Mouse (Mus musculus): ENCODE data around the gene Catsperz. TPM values are rescaled to one million over a fixed set of nuclear protein-coding genes. Genes with fewer than 3 reads are reported as not detected.

Catsperz gene
- polyA plus RNA-seq, 1 experiment from 2014 or later = 2.4 TPM

- Histone ChIP-seq H3K9me3 (ENCODE audit: low read length) (no peaks in the 10 kb centered on the region), H3K9ac (replicated peaks; ENCODE audit: low read depth) (peak overlapping the region; percentile 60), H3K4me1 (ENCODE audit: insufficient read depth, low read depth, low read length) (peaks cover 19% of the 10 kb centered on the region), H3K27me3 (replicated peaks; ENCODE audit: insufficient read depth, low read length) (peaks cover 9% of the 10 kb centered on the region), H3K4me2 (replicated peaks; ENCODE audit: low read depth, low read length) (peak overlapping the region; percentile 94), H3K27ac (ENCODE audit: low read length) (peak overlapping the region; percentile 86), H3K36me3 (ENCODE audit: insufficient read depth, low read length) (no peaks in the 10 kb centered on the region), H3K4me3 (ENCODE audit: low read depth, low read length) (peak overlapping the region; percentile 74)
- 2% methylated on average over 32 of the region's 48 CpGs for WGBS
- peak; percentile 20; the same call in 1 of the 2 replicates for ATAC-seq
- DNase-seq (ENCODE audit: low spot score) = peak; percentile 70
- TF ChIP-seq CTCF (IDR thresholded peaks at IDR 0.05) (peak; percentile 46), EP300 (IDR thresholded peaks at IDR 0.05) (no peak)
Observed at GRCm38 (mm10) chr19:6920741-6921636, 4.2 kb downstream of the Catsperz start.

GRCm38 (mm10) chr19:6919876-6920740 is 5.1 kb downstream of the Catsperz start:
- DNase-seq (ENCODE audit: low spot score) (peak; percentile 67), ATAC-seq (no peak)
- Histone ChIP-seq H3K4me1 (ENCODE audit: insufficient read depth, low read depth, low read length) (peaks cover 15% of the 10 kb centered on the region), H3K27ac (ENCODE audit: low read length) (no peak overlapping the region; the same call in 1 of the 2 replicates), H3K4me2 (replicated peaks; ENCODE audit: low read depth, low read length) (peak overlapping the region; percentile 94), H3K4me3 (ENCODE audit: low read depth, low read length) (peak overlapping the region; percentile 74; the same call in 1 of the 2 replicates), H3K9ac (replicated peaks; ENCODE audit: low read depth) (peak overlapping the region; percentile 60; the same call in 1 of the 2 replicates), H3K27me3 (replicated peaks; ENCODE audit: insufficient read depth, low read length) (peaks cover under 1% of the 10 kb centered on the region), H3K9me3 (ENCODE audit: low read length) (no peaks in the 10 kb centered on the region), H3K36me3 (ENCODE audit: insufficient read depth, low read length) (no peaks in the 10 kb centered on the region)
- TF ChIP-seq CTCF (IDR thresholded peaks at IDR 0.05) (no peak), EP300 (IDR thresholded peaks at IDR 0.05) (no peak)
- 38% methylated on average over 8 of the region's 8 CpGs for WGBS

GRCm38 (mm10) chr19:6919431-6919830 is 5.7 kb downstream of the Catsperz start:
- no peak for ATAC-seq
- no peaks in the 10 kb centered on the region for H3K9me3 ChIP-seq (ENCODE audit: low read length)
- H3K27ac ChIP-seq (ENCODE audit: low read length) = no peak overlapping the region
- H3K4me3 ChIP-seq (ENCODE audit: low read depth, low read length) = no peak overlapping the region
- H3K36me3 ChIP-seq (ENCODE audit: insufficient read depth, low read length) = no peaks in the 10 kb centered on the region
- peaks cover 15% of the 10 kb centered on the region for H3K4me1 ChIP-seq (ENCODE audit: insufficient read depth, low read depth, low read length)
- no peak overlapping the region for H3K9ac ChIP-seq (replicated peaks; ENCODE audit: low read depth)
- no peak for DNase-seq (ENCODE audit: low spot score)
- TF ChIP-seq CTCF (IDR thresholded peaks at IDR 0.05) (no peak), EP300 (IDR thresholded peaks at IDR 0.05) (no peak)
- H3K4me2 ChIP-seq (replicated peaks; ENCODE audit: low read depth, low read length) = no peak overlapping the region
- H3K27me3 ChIP-seq (replicated peaks; ENCODE audit: insufficient read depth, low read length) = no peaks in the 10 kb centered on the region; the same call in 1 of the 2 replicates

DNA sequence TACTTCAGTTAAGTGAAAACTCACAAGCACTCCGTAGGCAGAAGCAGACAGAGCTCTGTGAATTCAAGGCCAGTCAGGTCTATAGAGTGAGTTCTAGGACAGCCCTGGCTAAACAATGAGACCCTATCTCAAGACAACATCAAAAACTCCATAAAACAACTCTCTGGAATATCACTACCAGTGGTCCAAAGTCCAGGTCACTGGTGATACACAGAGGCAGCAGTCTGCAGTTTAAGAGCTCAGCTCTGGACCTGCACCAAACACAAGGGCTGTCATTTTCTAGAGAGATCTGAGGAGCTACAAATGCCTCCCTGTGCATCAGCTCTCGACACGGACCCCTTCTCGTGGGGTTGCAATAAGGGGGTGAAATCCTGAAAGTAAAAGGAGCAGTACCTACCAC is 6.9 kb downstream of the Catsperz start:
- Histone ChIP-seq H3K27me3 (replicated peaks; ENCODE audit: insufficient read depth, low read length) (no peaks in the 10 kb centered on the region; the same call in 1 of the 2 replicates), H3K4me3 (ENCODE audit: low read depth, low read length) (no peak overlapping the region), H3K4me2 (replicated peaks; ENCODE audit: low read depth, low read length) (no peak overlapping the region), H3K36me3 (ENCODE audit: insufficient read depth, low read length) (no peaks in the 10 kb centered on the region), H3K27ac (ENCODE audit: low read length) (no peak overlapping the region), H3K9me3 (ENCODE audit: low read length) (no peaks in the 10 kb centered on the region), H3K9ac (replicated peaks; ENCODE audit: low read depth) (no peak overlapping the region), H3K4me1 (ENCODE audit: insufficient read depth, low read depth, low read length) (peaks cover 15% of the 10 kb centered on the region)
- 86% methylated on average over 4 of the region's 4 CpGs for WGBS
- no peak for ATAC-seq
- TF ChIP-seq CTCF (IDR thresholded peaks at IDR 0.05) = no peak
- TF ChIP-seq EP300 (IDR thresholded peaks at IDR 0.05) = no peak
- DNase-seq (ENCODE audit: low spot score) = no peak

GRCm38 (mm10) chr19:6916496-6916895 is 8.7 kb downstream of the Catsperz start:
- Histone ChIP-seq H3K9me3 (ENCODE audit: low read length) (no peaks in the 10 kb centered on the region), H3K4me2 (replicated peaks; ENCODE audit: low read depth, low read length) (no peak overlapping the region), H3K4me3 (ENCODE audit: low read depth, low read length) (no peak overlapping the region), H3K27ac (ENCODE audit: low read length) (no peak overlapping the region), H3K27me3 (replicated peaks; ENCODE audit: insufficient read depth, low read length) (no peaks in the 10 kb centered on the region), H3K4me1 (ENCODE audit: insufficient read depth, low read depth, low read length) (peaks cover 11% of the 10 kb centered on the region), H3K9ac (replicated peaks; ENCODE audit: low read depth) (no peak overlapping the region), H3K36me3 (ENCODE audit: insufficient read depth, low read length) (peaks cover 4% of the 10 kb centered on the region; the same call in 1 of the 2 replicates)
- DNase-seq (ENCODE audit: low spot score) (no peak), ATAC-seq (no peak)
- TF ChIP-seq EP300 (IDR thresholded peaks at IDR 0.05) = no peak
- TF ChIP-seq CTCF (IDR thresholded peaks at IDR 0.05) = no peak
- 74% methylated on average over 4 of the region's 4 CpGs for WGBS

- Histone ChIP-seq H3K4me3 (ENCODE audit: low read depth, low read length) (no peak overlapping the region), H3K4me2 (replicated peaks; ENCODE audit: low read depth, low read length) (no peak overlapping the region), H3K9ac (replicated peaks; ENCODE audit: low read depth) (no peak overlapping the region), H3K4me1 (ENCODE audit: insufficient read depth, low read depth, low read length) (peaks cover 5% of the 10 kb centered on the region), H3K9me3 (ENCODE audit: low read length) (no peaks in the 10 kb centered on the region), H3K27ac (ENCODE audit: low read length) (no peak overlapping the region), H3K36me3 (ENCODE audit: insufficient read depth, low read length) (peaks cover 4% of the 10 kb centered on the region; the same call in 1 of the 2 replicates), H3K27me3 (replicated peaks; ENCODE audit: insufficient read depth, low read length) (no peaks in the 10 kb centered on the region)
- ATAC-seq (no peak), DNase-seq (ENCODE audit: low spot score) (no peak)
- TF ChIP-seq CTCF (IDR thresholded peaks at IDR 0.05) = no peak
- TF ChIP-seq EP300 (IDR thresholded peaks at IDR 0.05) = no peak
- WGBS = 67% methylated on average over 4 of the region's 4 CpGs
Observed at GRCm38 (mm10) chr19:6915276-6915675, 9.9 kb downstream of the Catsperz start.
